In genomic region chr7:16976298-16976697, GRCm38 (mm10) we compare ENCODE assay signal across 26 mouse cellular contexts. TPM values are rescaled to one million over a fixed set of nuclear protein-coding genes. Genes with fewer than 3 reads are reported as not detected.
DNase-seq lines count a peak whose midpoint lies in the region; ATAC-seq and TF ChIP-seq lines count a peak whose summit lies in the region.
"Had no signal": no experiment of that assay in that cellular context is flagged by ENCODE, and none has a peak within 500 bp of the region (broad histone marks: within the 10 kb centered on the region; RNA-seq: fewer than 3 reads in every experiment).

No protein-coding gene starts in this region.

- in situ Hi-C loops in CH12.LX (cut with MboI; ENCODE audit: low pct_ligation_motif_present, low pct_unique_long_range_greater_than_20kb, low sequenced_read_pairs), result no loop called here

- 0 out of 2 replicates have a peak overlapping the region, but pooled peaks have one; percentile 6 for H3K9ac ChIP-seq in heart, embryonic 14.5 days (ENCODE audit: low read length)
- no peak overlapping the region for H3K9ac ChIP-seq in CH12.LX (ENCODE audit: insufficient read depth, low read depth)
- no peak overlapping the region for H3K9ac ChIP-seq in MEL (ENCODE audit: control insufficient read depth, low read depth, low read length, poor library complexity, severe bottlenecking)
- H3K9ac ChIP-seq in liver, embryonic 12.5 days, result no peak overlapping the region
- H3K9ac ChIP-seq: embryonic facial prominence, embryonic 13.5 days; embryonic facial prominence, embryonic 15.5 days; forebrain, embryonic 12.5 days had no signal

- no peak for ATAC-seq in heart, embryonic 14.5 days (ENCODE audit: insufficient number of reproducible peaks, insufficient read depth, low FRiP score, low read depth)
- no peak for ATAC-seq in liver, embryonic 12.5 days
- ATAC-seq: CD4-positive, CD25-positive, alpha-beta regulatory T cell, adult 4 months; forebrain, embryonic 14.5 days; forebrain, embryonic 16.5 days had no signal

- no peaks in the 10 kb centered on the region for H3K27me3 ChIP-seq in heart, embryonic 14.5 days (ENCODE audit: control insufficient read depth, insufficient read depth, low read length)
- H3K27me3 ChIP-seq in CH12.LX (replicated peaks) (no peaks in the 10 kb centered on the region), MEL (ENCODE audit: control insufficient read depth in 1 of 2, insufficient read depth in 2 of 2, low read length in 2 of 2) (no peaks in the 10 kb centered on the region)
- no peaks in the 10 kb centered on the region for H3K27me3 ChIP-seq in liver, embryonic 12.5 days (replicated peaks)
- H3K27me3 ChIP-seq: embryonic facial prominence, embryonic 13.5 days; embryonic facial prominence, embryonic 15.5 days; forebrain, embryonic 12.5 days had no signal

- no peak for TF ChIP-seq POLR2A in CH12.LX (IDR thresholded peaks at IDR 0.05; ENCODE audit: low read depth, low read length)
- no peak for TF ChIP-seq POLR2A in MEL (IDR thresholded peaks at IDR 0.05; ENCODE audit: control insufficient read depth in 1 of 2, insufficient read depth in 1 of 2, low read depth in 1 of 2, low read length in 2 of 2, poor library complexity in 1 of 2)

- H3K27ac ChIP-seq in heart, embryonic 14.5 days (replicated peaks in 1 of 2; ENCODE audit: control insufficient read depth in 1 of 2, insufficient read depth in 1 of 2, low read depth in 2 of 2, low read length in 2 of 2), result no peak overlapping the region
- H3K27ac ChIP-seq in CH12.LX (ENCODE audit: insufficient read depth, low read depth), result no peak overlapping the region
- H3K27ac ChIP-seq in MEL (ENCODE audit: control insufficient read depth, low read depth, low read length), result no peak overlapping the region
- H3K27ac ChIP-seq in liver, embryonic 12.5 days, result no peak overlapping the region
- H3K27ac ChIP-seq: embryonic facial prominence, embryonic 13.5 days; embryonic facial prominence, embryonic 15.5 days; forebrain, embryonic 10.5 days; forebrain, embryonic 12.5 days had no signal

- dilution Hi-C loops in CH12.LX (cut with MboI; ENCODE audit: extremely low pct_ligation_motif_present, extremely low pct_unique_long_range_greater_than_20kb, low sequenced_read_pairs), result no loop called here

- TF ChIP-seq RAD21 in CH12.LX (IDR thresholded peaks at IDR 0.05; ENCODE audit: low read depth, low read length) (no peak), MEL (IDR thresholded peaks at IDR 0.05; ENCODE audit: low read depth, low read length) (no peak)

- no peaks in the 10 kb centered on the region for H3K9me3 ChIP-seq in heart, embryonic 14.5 days (ENCODE audit: control insufficient read depth, low read length)
- H3K9me3 ChIP-seq in CH12.LX (replicated peaks; ENCODE audit: low read length) (no peaks in the 10 kb centered on the region), MEL (replicated peaks; ENCODE audit: insufficient read depth, low read length) (no peaks in the 10 kb centered on the region)
- H3K9me3 ChIP-seq in liver, embryonic 12.5 days (replicated peaks), result no peaks in the 10 kb centered on the region
- H3K9me3 ChIP-seq: embryonic facial prominence, embryonic 13.5 days; embryonic facial prominence, embryonic 15.5 days; forebrain, embryonic 10.5 days; forebrain, embryonic 12.5 days; G1E had no signal

- H3K4me3 ChIP-seq in heart, embryonic 14.5 days (ENCODE audit: control insufficient read depth in 1 of 2, insufficient read depth in 1 of 2, low read depth in 1 of 2, low read length in 2 of 2), result no peak overlapping the region
- H3K4me3 ChIP-seq in CH12.LX (replicated peaks in 1 of 3; ENCODE audit: low read depth in 2 of 3, low read length in 2 of 3, poor library complexity in 1 of 3), result no peak overlapping the region
- no peak overlapping the region for H3K4me3 ChIP-seq in MEL (ENCODE audit: control insufficient read depth in 1 of 2, insufficient read depth in 1 of 2, low read depth in 2 of 2, low read length in 2 of 2)
- H3K4me3 ChIP-seq in liver, embryonic 12.5 days, result no peak overlapping the region
- H3K4me3 ChIP-seq: embryonic facial prominence, embryonic 13.5 days; embryonic facial prominence, embryonic 15.5 days; erythroblast, embryonic 14.5 days; forebrain, embryonic 10.5 days; forebrain, embryonic 12.5 days had no signal

- H3K36me3 ChIP-seq in heart, embryonic 14.5 days (ENCODE audit: control insufficient read depth, insufficient read depth, low read length), result no peaks in the 10 kb centered on the region
- H3K36me3 ChIP-seq in CH12.LX (replicated peaks in 1 of 2; ENCODE audit: control insufficient read depth in 1 of 2, insufficient read depth in 1 of 2, low read length in 1 of 2) (no peaks in the 10 kb centered on the region), MEL (ENCODE audit: control insufficient read depth in 1 of 2, insufficient read depth in 2 of 2, low read length in 2 of 2) (no peaks in the 10 kb centered on the region; a peak in 1 of 4 replicates)
- no peaks in the 10 kb centered on the region for H3K36me3 ChIP-seq in liver, embryonic 12.5 days
- H3K36me3 ChIP-seq: embryonic facial prominence, embryonic 13.5 days; embryonic facial prominence, embryonic 15.5 days; forebrain, embryonic 10.5 days; forebrain, embryonic 12.5 days; G1E had no signal

- H3K4me2 ChIP-seq in heart, embryonic 14.5 days (ENCODE audit: low read length), result no peak overlapping the region
- H3K4me2 ChIP-seq in CH12.LX (ENCODE audit: insufficient read depth, low read depth, poor library complexity, severe bottlenecking), result no peak overlapping the region
- no peak overlapping the region for H3K4me2 ChIP-seq in liver, embryonic 12.5 days
- H3K4me2 ChIP-seq: embryonic facial prominence, embryonic 13.5 days; embryonic facial prominence, embryonic 15.5 days; forebrain, embryonic 12.5 days had no signal

- peaks cover 12 to 21% of the 10 kb centered on the region in 2 experiments for H3K4me1 ChIP-seq in heart, embryonic 14.5 days (ENCODE audit: control insufficient read depth in 2 of 2, insufficient read depth in 2 of 2, low read length in 2 of 2)
- H3K4me1 ChIP-seq in CH12.LX (ENCODE audit: control insufficient read depth in 1 of 2, insufficient read depth in 2 of 2), result peaks cover 2 to 15% of the 10 kb centered on the region in 2 experiments; a peak in 2 of 4 replicates
- H3K4me1 ChIP-seq in MEL (ENCODE audit: control insufficient read depth in 1 of 2, insufficient read depth in 2 of 2, low read length in 2 of 2), result no peaks in the 10 kb centered on the region; a peak in 1 of 4 replicates
- H3K4me1 ChIP-seq in liver, embryonic 12.5 days, result peaks cover 35% of the 10 kb centered on the region

- H3K79me2 ChIP-seq in CH12.LX (replicated peaks; ENCODE audit: control insufficient read depth, extremely low read depth, insufficient read depth, poor library complexity, severe bottlenecking) (no peaks in the 10 kb centered on the region), MEL (ENCODE audit: control insufficient read depth, insufficient read depth, low read length, poor library complexity) (no peaks in the 10 kb centered on the region)

- 38% methylated on average over 8 of the region's 8 CpGs for WGBS in heart, embryonic 14.5 days
- 64% methylated on average over 8 of the region's 8 CpGs for WGBS in liver, embryonic 12.5 days (ENCODE audit: insufficient replicate concordance)

- no peak for DNase-seq in heart, adult 18-20 months
- DNase-seq in CH12.LX (ENCODE audit: extremely low read depth) (no peak), MEL (ENCODE audit: low read depth, low spot score) (no peak)
- DNase-seq: adrenal gland, adult 2 months; adrenal gland, postnatal 10 days; adrenal gland, postnatal 25 days; B cell, adult 2 months; cerebellum, adult 11 months; cerebellum, adult 18-20 months; cerebellum, adult 8-10 months; cerebellum, adult 9-11 months; cerebellum, postnatal 14 days; cerebellum, postnatal 36 days; embryo, embryonic 11 days had no signal

- TF ChIP-seq CTCF in CH12.LX (conservative IDR thresholded peaks at IDR 0.05 in 1 of 2, IDR thresholded peaks at IDR 0.05 in 1 of 2; ENCODE audit: low read depth in 2 of 2, low read length in 2 of 2) (no peak), MEL (IDR thresholded peaks at IDR 0.05 in 2 of 3, conservative IDR thresholded peaks at IDR 0.05 in 1 of 3; ENCODE audit: control insufficient read depth in 1 of 3, insufficient read depth in 1 of 3, low read depth in 2 of 3, low read length in 3 of 3, poor library complexity in 1 of 3, severe bottlenecking in 1 of 3) (no peak)

- TF ChIP-seq EP300 in CH12.LX (IDR thresholded peaks at IDR 0.05; ENCODE audit: low read length) (no peak), MEL (IDR thresholded peaks at IDR 0.05; ENCODE audit: low read depth in 1 of 2, low read length in 2 of 2) (no peak)

RNA-seq across cellular contexts. Expression of gene Gm42372, which starts 6.6 kb away (rescaled TPM):
- polyA plus RNA-seq in heart, embryonic 14.5 days (2014; fragmentation: Nextera tagmentation; extraction: Ambion mirVana), result 0.08 and 0.12 TPM in 2 replicates
- under 1 TPM in 1 of 2 experiments, not detected in 1; 0.08 TPM for total RNA-seq in heart, adult 18-20 months (2021)
- total RNA-seq in CH12.LX (2012; rRNA removed) (0.25 and 0.47 TPM in 2 replicates), CH12.LX (2014; rRNA removed) (0.15 and 0.16 TPM in 2 replicates), MEL (2012; rRNA removed) (not detected in 2 replicates)
- polyA plus RNA-seq in CH12.LX (2012; ENCODE audit: insufficient read length, low read depth) (0.61 and 0.90 TPM in 2 replicates), MEL (2012; ENCODE audit: insufficient read depth in 1 of 2, insufficient read length in 2 of 2, low read depth in 1 of 2, low replicate concordance in 2 of 2, missing spikeins in 1 of 2) (under 1 TPM in 1 of 2 experiments, not detected in 1; 0.42 TPM)
- 0.07 TPM in 2 replicates for polyA plus RNA-seq in liver, embryonic 12.5 days (2016; fragmentation: Nextera tagmentation; extraction: Ambion mirVana)
- polyA plus RNA-seq: erythroblast, embryonic 14.5 days; G1E had no signal

RNA-seq across cellular contexts. Expression of gene Ccdc8, which starts 16.2 kb away (rescaled TPM):
- polyA plus RNA-seq in heart, embryonic 14.5 days (2014; fragmentation: Nextera tagmentation; extraction: Ambion mirVana), result 21.9 and 26.8 TPM in 2 replicates
- total RNA-seq in heart, adult 18-20 months (2021), result 1 to 10 TPM; 3.8 to 4.5 TPM
- total RNA-seq in CH12.LX (2012; rRNA removed), result 0.04 TPM in 1 of 2 replicates, not detected in the other
- total RNA-seq in CH12.LX (2014; rRNA removed), result not detected in 2 replicates
- 0.14 and 0.16 TPM in 2 replicates for polyA plus RNA-seq in CH12.LX (2012; ENCODE audit: insufficient read length, low read depth)
- total RNA-seq in MEL (2012; rRNA removed), result not detected in 2 replicates
- under 1 TPM in 1 of 2 experiments, not detected in 1; 0.11 TPM for polyA plus RNA-seq in MEL (2012; ENCODE audit: insufficient read depth in 1 of 2, insufficient read length in 2 of 2, low read depth in 1 of 2, low replicate concordance in 2 of 2, missing spikeins in 1 of 2)
- 3.8 and 3.9 TPM in 2 replicates for polyA plus RNA-seq in liver, embryonic 12.5 days (2016; fragmentation: Nextera tagmentation; extraction: Ambion mirVana)

RNA-seq across cellular contexts. Expression of gene Pnmal1, which starts 16.8 kb away (rescaled TPM):
- polyA plus RNA-seq in heart, embryonic 14.5 days (2014; fragmentation: Nextera tagmentation; extraction: Ambion mirVana), result 0.04 and 0.45 TPM in 2 replicates
- not detected for total RNA-seq in heart, adult 18-20 months (2021)
- total RNA-seq in CH12.LX (2012; rRNA removed) (0.13 TPM in 2 replicates), CH12.LX (2014; rRNA removed) (not detected in 2 replicates), MEL (2012; rRNA removed) (0.19 and 0.23 TPM in 2 replicates)
- polyA plus RNA-seq in CH12.LX (2012; ENCODE audit: insufficient read length, low read depth) (0.07 and 0.08 TPM in 2 replicates), MEL (2012; ENCODE audit: insufficient read depth in 1 of 2, insufficient read length in 2 of 2, low read depth in 1 of 2, low replicate concordance in 2 of 2, missing spikeins in 1 of 2) (under 1 TPM in 1 of 2 experiments, not detected in 1; 0.53 TPM)
- polyA plus RNA-seq in liver, embryonic 12.5 days (2016; fragmentation: Nextera tagmentation; extraction: Ambion mirVana), result 0.05 and 0.08 TPM in 2 replicates
- polyA plus RNA-seq: CD4-positive, CD25-positive, alpha-beta regulatory T cell, adult 4 months; erythroblast, embryonic 14.5 days had no signal

RNA-seq across cellular contexts. Expression of gene Pnmal2, which starts 31.8 kb away (rescaled TPM):
- polyA plus RNA-seq in heart, embryonic 14.5 days (2014; fragmentation: Nextera tagmentation; extraction: Ambion mirVana), result 2.8 TPM in 2 replicates
- 1 to 10 TPM; 3.7 to 4.0 TPM for total RNA-seq in heart, adult 18-20 months (2021)
- 0.21 and 0.38 TPM in 2 replicates for total RNA-seq in CH12.LX (2012; rRNA removed)
- not detected in 2 replicates for total RNA-seq in CH12.LX (2014; rRNA removed)
- polyA plus RNA-seq in CH12.LX (2012; ENCODE audit: insufficient read length, low read depth), result 0.09 TPM in 1 of 2 replicates, not detected in the other
- not detected in 2 replicates for total RNA-seq in MEL (2012; rRNA removed)
- polyA plus RNA-seq in MEL (2012; ENCODE audit: insufficient read depth in 1 of 2, insufficient read length in 2 of 2, low read depth in 1 of 2, low replicate concordance in 2 of 2, missing spikeins in 1 of 2), result under 1 TPM in 1 of 2 experiments, not detected in 1; 0.07 TPM
- 0.41 and 0.75 TPM in 2 replicates for polyA plus RNA-seq in liver, embryonic 12.5 days (2016; fragmentation: Nextera tagmentation; extraction: Ambion mirVana)
- total RNA-seq: common myeloid progenitor, adult 5-6 weeks had no signal
- polyA plus RNA-seq: CD4-positive, CD25-positive, alpha-beta regulatory T cell, adult 4 months; erythroblast, embryonic 14.5 days; G1E had no signal

RNA-seq across cellular contexts. Expression of gene Ppp5c, which starts 51.4 kb away (rescaled TPM):
- 88.4 and 89.1 TPM in 2 replicates for polyA plus RNA-seq in heart, embryonic 14.5 days (2014; fragmentation: Nextera tagmentation; extraction: Ambion mirVana)
- 10 to 100 TPM; 98.8 to 98.9 TPM for total RNA-seq in heart, adult 18-20 months (2021)
- total RNA-seq in CH12.LX (2012; rRNA removed), result 128 and 130 TPM in 2 replicates
- total RNA-seq in CH12.LX (2014; rRNA removed), result 117 and 125 TPM in 2 replicates
- 223 and 249 TPM in 2 replicates for polyA plus RNA-seq in CH12.LX (2012; ENCODE audit: insufficient read length, low read depth)
- 94.2 and 101 TPM in 2 replicates for total RNA-seq in MEL (2012; rRNA removed)
- polyA plus RNA-seq in MEL (2012; ENCODE audit: insufficient read depth in 1 of 2, insufficient read length in 2 of 2, low read depth in 1 of 2, low replicate concordance in 2 of 2, missing spikeins in 1 of 2), result 100 to 1,000 TPM; 178 to 249 TPM
- polyA plus RNA-seq in liver, embryonic 12.5 days (2016; fragmentation: Nextera tagmentation; extraction: Ambion mirVana), result 70.3 and 75.2 TPM in 2 replicates
